Mouse (Mus musculus): ENCODE measurements around the gene Ppp4r1.

Ppp4r1 gene

GRCm38 (mm10) chr17:65771951-65772934 is 10.1 kb upstream of the Ppp4r1 start, which contains the start of gene Rab31:
Gene Rab31, minus strand, starts transcription at chr17:65772752.
- peak; percentile 85 for DNase-seq (ENCODE audit: low spot score)

GRCm38 (mm10) chr17:65773617-65774016 is 8.8 kb upstream of the Ppp4r1 start:
- DNase-seq (ENCODE audit: low spot score) = peak; percentile 8

GRCm38 (mm10) chr17:65774439-65774838 is 7.9 kb upstream of the Ppp4r1 start:
- peak; percentile 20 for DNase-seq (ENCODE audit: low spot score)

- DNase-seq (ENCODE audit: low spot score) = no peak
These were observed 6.1 kb upstream of the Ppp4r1 start for GRCm38 (mm10) chr17:65776228-65776627.

- no peak for DNase-seq (ENCODE audit: low spot score)
These were observed 4.9 kb upstream of the Ppp4r1 start for GRCm38 (mm10) chr17:65777461-65777860.

- no peak for DNase-seq (ENCODE audit: low spot score)
These were observed 1.4 kb upstream of the Ppp4r1 start for GRCm38 (mm10) chr17:65780970-65781369.

GRCm38 (mm10) chr17:65783182-65784161 is 1.1 kb downstream of the Ppp4r1 start:
- peak; percentile 78 for DNase-seq (ENCODE audit: low spot score)

- DNase-seq (ENCODE audit: low spot score) = no peak
These were observed 2.3 kb downstream of the Ppp4r1 start for GRCm38 (mm10) chr17:65784610-65785140.

- DNase-seq (ENCODE audit: low spot score) = no peak
These were observed 3.3 kb downstream of the Ppp4r1 start for GRCm38 (mm10) chr17:65785707-65786106.

GRCm38 (mm10) chr17:65786225-65786624 is 3.9 kb downstream of the Ppp4r1 start:
- no peak for DNase-seq (ENCODE audit: low spot score)

- DNase-seq (ENCODE audit: low spot score) = no peak
These were observed 4.9 kb downstream of the Ppp4r1 start for GRCm38 (mm10) chr17:65787261-65787660.

GRCm38 (mm10) chr17:65788542-65789291 is 6.3 kb downstream of the Ppp4r1 start:
- DNase-seq (ENCODE audit: low spot score) = no peak

- no peak for DNase-seq (ENCODE audit: low spot score)
These were observed 7.2 kb downstream of the Ppp4r1 start for GRCm38 (mm10) chr17:65789576-65789975.

GRCm38 (mm10) chr17:65791161-65791560 is 8.8 kb downstream of the Ppp4r1 start:
- no peak for DNase-seq (ENCODE audit: low spot score)

GRCm38 (mm10) chr17:65793307-65793930 is 11.0 kb downstream of the Ppp4r1 start:
- no peak for DNase-seq (ENCODE audit: low spot score)

- DNase-seq (ENCODE audit: low spot score) = peak; percentile 22
These were observed 11.9 kb downstream of the Ppp4r1 start for GRCm38 (mm10) chr17:65794096-65794850.

GRCm38 (mm10) chr17:65796056-65796455 is 13.7 kb downstream of the Ppp4r1 start:
- no peak for DNase-seq (ENCODE audit: low spot score)

- no peak for DNase-seq (ENCODE audit: low spot score)
These were observed 16.1 kb downstream of the Ppp4r1 start for GRCm38 (mm10) chr17:65798446-65798845.

GRCm38 (mm10) chr17:65799353-65799752 is 17.0 kb downstream of the Ppp4r1 start:
- no peak for DNase-seq (ENCODE audit: low spot score)

GRCm38 (mm10) chr17:65800451-65800850 is 18.1 kb downstream of the Ppp4r1 start:
- no peak for DNase-seq (ENCODE audit: low spot score)
